Mouse (Mus musculus): ENCODE results near the gene Ranbp10.

GRCm38 (mm10) chr8:105874301-105874700 lies 47.2 kb upstream of the Ranbp10 start:
- TF ChIP-seq CTCF (IDR thresholded peaks at IDR 0.05; ENCODE audit: borderline replicate concordance, extremely low read depth, insufficient read depth, insufficient read length): no peak
- TF ChIP-seq POLR2A (IDR thresholded peaks at IDR 0.05; ENCODE audit: borderline replicate concordance, extremely low read depth, insufficient read depth, insufficient read length, poor library complexity, severe bottlenecking): no peak
